Mouse (Mus musculus): ENCODE results near the gene Ctnnbl1.

Gene Ctnnbl1

DNA sequence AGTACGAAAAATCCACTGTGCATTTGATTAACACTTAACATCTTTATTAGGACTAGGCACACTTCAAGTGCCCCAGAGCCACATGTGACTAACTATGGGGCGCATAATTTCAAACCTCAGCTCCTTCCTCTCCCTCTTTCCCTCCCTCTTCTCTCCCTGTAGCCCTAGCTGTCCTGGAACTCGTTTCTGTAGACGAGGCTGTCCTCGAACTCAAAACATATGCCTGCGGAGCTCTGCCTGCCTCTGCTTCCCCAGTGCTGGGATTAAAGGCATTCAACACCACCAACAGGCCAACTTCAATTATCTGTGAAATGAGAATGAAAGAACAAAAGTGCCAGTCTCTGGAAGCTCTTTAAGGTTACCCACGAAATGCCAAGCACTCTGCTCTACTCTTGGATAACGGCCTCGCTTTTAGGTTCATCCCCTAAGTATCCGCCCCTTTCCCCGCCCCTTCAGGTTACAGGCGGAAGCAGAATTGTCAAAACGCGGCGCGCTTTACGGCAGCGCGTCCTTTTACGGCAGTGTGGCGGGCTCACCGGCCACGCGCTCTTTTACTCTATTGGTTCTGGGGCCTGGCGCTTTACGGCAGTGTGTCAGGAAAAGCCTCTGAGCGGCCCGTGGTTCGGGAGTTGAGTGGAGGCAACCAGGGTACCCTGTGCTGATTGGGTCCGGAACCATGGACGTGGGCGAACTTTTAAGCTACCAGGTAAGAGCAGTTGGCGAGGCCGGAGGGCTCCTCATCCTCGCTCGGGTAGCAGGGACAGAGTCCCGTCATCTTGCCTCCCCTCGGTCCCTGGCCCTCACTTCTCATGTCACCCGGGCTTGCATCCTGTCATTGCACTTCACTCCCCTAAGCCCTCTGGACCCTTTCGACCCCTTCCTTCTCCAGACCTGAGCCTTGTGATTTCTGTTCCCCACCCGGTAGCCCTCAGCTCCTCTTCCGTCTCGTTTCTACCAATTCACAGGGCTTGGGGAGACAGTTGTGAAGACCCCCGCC, at the start of gene Ctnnbl1:
Gene Ctnnbl1, plus strand, starts transcription at position 548 of the 997 bp plus-strand sequence.
- peak; percentile 99 for ATAC-seq (ENCODE audit: low TSS enrichment)

GRCm38 (mm10) chr2:157687506-157687905, 49.7 kb upstream of the Ctnnbl1 start:
- no peak for ATAC-seq (ENCODE audit: low TSS enrichment)

DNA sequence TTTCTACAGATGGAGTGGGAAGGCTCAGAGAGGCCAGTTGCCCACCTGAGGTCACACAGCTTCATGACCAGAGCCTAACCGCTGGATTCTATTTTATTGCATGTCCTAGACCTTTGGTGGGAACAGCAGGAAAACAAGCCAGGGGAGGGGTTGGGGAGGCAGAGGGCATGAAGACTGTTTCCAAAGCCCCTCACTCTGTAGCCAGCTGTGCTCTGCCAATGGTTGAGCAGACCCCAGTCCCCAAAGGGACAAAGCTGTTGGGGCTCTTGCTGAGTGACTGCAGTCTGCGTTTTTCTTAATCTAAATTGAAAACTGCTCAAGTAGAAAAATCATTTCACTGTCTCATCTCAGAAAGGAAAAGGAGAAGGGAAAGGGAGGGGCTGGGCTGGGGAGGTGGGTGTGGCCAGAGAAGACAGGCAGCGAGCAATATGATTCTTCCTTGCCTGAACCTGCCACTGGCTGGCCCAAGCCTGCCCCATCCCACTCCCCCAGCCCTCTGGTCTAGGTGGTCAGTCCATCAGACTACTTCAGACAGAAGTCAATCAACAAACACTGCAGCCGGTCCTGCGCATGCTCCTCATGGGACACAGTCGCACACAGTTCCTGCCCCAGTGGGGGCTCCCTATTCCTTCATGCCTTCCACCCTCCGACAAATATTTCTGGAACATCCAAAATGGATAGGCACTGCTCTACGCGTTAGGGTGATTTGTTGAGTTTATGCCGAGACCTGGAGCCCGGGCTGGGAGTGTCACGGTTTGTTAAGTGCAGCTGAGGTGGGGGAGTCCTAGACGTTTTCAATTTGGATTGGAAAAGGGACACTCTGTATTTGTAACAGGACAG, 45.7 kb upstream of the Ctnnbl1 start:
- ATAC-seq (ENCODE audit: low TSS enrichment) = no peak

GRCm38 (mm10) chr2:157692365-157692932, 44.8 kb upstream of the Ctnnbl1 start:
- ATAC-seq (ENCODE audit: low TSS enrichment) = no peak

GRCm38 (mm10) chr2:157693576-157693975, 43.6 kb upstream of the Ctnnbl1 start:
- ATAC-seq (ENCODE audit: low TSS enrichment) = no peak

DNA sequence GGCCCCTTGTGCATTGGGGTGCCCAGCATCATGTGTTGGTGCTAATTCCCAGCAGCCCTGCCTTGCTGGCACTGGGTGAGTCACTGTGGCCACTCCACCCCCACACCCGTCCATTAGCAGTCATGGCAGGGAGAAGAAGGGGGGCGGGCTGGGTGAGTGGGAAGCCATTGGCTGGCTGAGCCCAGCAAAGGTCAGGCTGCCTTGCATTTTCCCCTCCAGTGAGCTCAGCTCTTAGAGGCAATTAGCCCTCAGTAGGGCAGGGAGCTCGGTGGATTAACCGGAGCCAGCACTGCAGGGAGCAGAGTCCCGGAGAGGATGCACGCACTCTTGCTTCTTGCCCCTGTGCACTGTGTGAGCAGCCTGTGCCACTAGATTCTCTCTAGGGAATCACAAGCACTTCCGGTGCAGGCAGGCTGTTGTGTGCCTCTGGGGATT, 40.9 kb upstream of the Ctnnbl1 start:
- peak; percentile 64 for ATAC-seq (ENCODE audit: low TSS enrichment)

DNA sequence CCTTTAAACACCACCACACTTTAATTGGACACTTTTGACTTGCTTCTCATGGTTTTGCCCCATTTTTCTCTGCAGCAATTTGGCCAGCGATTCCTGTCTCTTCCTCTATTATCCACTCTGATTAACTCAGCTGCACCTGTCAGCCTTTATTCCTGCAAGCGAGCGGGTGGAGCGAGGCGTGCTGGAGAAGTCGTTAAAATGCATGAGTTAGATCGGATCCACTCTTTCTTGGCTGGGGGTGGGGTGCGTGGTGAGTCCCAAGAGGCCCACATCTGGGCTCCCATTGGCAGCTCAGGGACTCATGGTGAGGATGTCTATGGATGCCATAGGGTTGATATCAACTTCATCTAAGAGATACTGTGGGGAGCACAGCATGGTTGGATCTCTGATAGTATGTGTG, 34.0 kb upstream of the Ctnnbl1 start:
- ATAC-seq (ENCODE audit: low TSS enrichment) = no peak

GRCm38 (mm10) chr2:157704991-157705776, 32.0 kb upstream of the Ctnnbl1 start:
- ATAC-seq (ENCODE audit: low TSS enrichment) = no peak

GRCm38 (mm10) chr2:157705777-157706158, 31.4 kb upstream of the Ctnnbl1 start:
- no peak for ATAC-seq (ENCODE audit: low TSS enrichment)

DNA sequence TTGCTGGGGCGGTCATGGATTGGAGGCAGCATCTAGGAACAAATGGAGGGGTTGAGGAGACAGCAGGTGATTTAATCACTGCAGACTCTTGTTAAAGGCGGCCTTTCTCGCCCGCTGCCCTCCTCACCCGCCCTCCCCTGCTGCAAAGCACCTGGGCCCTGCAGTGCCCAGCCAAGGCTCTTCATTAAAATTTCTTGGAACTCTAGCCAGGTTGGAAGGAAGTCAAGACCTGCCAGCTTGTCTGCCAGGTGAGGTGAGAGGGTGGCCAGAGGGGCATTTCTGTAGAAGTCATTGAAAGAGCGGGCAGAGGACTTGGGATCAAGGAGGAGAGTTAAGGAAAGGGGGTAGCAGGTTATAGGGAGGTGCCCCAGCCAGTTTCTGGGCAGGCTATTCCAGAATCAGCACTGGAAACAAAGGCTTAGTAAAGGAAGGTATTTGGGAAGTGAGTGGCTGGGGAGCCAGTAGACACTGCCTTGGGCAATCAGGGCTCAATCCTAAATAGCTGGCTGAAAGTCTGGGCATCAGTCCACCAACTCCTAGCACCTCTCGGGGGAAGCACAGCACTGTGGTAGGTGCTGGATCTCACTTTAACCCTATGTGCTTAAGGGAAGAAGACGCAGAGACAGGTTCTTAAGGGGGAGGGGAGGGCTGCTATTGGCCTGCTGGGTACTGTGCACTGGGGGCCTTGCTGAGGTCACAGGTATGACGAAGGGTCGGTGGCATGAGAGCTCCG, 29.8 kb upstream of the Ctnnbl1 start:
- ATAC-seq (ENCODE audit: low TSS enrichment) = no peak

GRCm38 (mm10) chr2:157712677-157713076, 24.5 kb upstream of the Ctnnbl1 start:
- no peak for ATAC-seq (ENCODE audit: low TSS enrichment)

GRCm38 (mm10) chr2:157715586-157716191, 21.5 kb upstream of the Ctnnbl1 start:
- no peak for ATAC-seq (ENCODE audit: low TSS enrichment)

DNA sequence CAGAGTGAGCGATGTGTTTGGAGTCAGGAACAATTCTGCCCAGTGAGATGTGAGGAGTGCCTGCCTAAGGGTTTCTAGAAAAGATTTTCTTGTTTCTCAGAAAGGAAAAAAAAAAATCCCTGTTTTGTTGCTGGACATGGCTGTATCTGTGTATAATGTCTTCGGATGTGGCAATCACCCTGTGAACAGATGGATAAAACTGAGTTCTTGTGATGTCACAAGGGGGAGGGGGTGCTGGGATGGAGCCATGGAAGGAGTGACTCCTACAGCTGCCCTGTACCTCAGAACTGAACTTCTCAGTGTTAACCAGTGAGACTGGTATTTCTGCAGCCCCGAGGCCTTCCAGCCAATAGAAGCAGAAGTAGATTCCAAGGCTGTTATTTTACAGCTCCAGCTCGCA, 18.8 kb upstream of the Ctnnbl1 start:
- ATAC-seq (ENCODE audit: low TSS enrichment) = no peak

DNA sequence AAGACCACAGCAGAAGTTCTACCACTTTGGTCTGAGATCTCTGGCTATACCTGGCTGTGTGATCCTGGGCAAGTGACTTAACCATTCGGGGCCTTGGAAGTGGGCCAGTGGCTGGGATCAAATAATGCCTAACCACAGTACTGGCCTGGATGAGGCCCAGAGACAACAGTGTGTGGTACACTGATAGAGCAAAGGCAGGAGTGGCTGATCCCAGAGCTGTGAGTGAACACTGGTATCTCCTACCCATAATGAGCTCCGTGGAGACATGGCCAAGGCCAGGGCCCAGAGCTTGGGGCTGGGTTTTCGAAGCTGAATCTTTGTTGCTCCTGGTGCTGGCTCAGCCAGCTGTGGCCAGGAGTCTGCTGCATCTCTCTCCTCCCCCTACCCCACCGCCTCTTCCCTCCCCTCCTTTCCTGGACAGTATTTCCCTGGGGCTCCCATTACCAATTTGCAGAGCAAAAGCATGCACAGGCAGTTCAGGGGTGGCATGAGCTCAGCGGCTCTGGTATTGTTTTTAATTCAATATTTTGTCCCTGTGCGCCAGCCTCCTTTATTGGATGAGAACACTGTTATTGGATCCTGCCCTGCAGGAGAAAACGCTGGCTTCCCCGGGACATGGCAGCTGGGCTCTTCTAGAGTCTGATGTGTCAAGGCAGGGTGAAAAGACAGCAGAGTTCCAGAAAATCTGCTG, 13.2 kb upstream of the Ctnnbl1 start:
- no peak for ATAC-seq (ENCODE audit: low TSS enrichment)

DNA sequence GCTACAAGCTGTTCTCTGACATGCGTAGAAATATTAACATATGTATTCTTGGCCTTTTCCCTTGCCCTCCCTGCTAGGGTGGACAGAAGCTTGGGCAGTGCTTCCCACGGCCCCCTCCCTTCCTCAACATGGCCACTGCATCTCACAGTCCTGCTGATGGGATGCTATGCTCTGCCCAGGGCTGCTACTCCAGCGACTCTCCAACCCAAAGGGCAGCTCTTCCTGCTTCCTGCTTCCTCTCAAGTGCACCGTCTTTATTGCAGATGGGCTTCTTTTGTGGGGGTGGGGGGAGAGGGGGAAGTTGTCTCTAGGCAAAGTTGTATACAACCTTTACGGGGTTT, 12.7 kb upstream of the Ctnnbl1 start:
- no peak for ATAC-seq (ENCODE audit: low TSS enrichment)

GRCm38 (mm10) chr2:157744619-157745018, 7.4 kb downstream of the Ctnnbl1 start:
- no peak for ATAC-seq (ENCODE audit: low TSS enrichment)

GRCm38 (mm10) chr2:157745735-157746134, 8.5 kb downstream of the Ctnnbl1 start:
- no peak for ATAC-seq (ENCODE audit: low TSS enrichment)

DNA sequence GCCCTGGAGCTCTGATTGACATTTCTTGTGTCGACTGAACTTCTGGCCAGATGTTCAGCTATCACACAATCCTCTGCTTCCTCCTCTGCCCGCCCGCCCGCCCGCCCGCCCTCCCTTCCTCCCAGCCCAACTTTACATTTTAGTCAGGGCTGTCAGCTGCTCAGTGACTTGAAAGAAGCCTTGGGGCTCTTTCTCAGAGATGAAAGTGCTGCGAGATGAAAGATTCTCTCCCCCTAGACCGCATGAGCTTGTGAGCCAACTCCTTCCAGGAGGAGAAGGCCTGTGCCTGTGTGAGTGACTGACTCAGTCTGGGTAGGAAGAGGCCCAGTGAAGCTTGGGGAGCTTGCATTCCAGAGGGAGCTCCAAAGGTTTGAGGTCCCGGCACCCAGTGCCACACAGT, 9.4 kb downstream of the Ctnnbl1 start:
- peak; percentile 17; the same call in 1 of the 2 replicates for ATAC-seq (ENCODE audit: low TSS enrichment)

DNA sequence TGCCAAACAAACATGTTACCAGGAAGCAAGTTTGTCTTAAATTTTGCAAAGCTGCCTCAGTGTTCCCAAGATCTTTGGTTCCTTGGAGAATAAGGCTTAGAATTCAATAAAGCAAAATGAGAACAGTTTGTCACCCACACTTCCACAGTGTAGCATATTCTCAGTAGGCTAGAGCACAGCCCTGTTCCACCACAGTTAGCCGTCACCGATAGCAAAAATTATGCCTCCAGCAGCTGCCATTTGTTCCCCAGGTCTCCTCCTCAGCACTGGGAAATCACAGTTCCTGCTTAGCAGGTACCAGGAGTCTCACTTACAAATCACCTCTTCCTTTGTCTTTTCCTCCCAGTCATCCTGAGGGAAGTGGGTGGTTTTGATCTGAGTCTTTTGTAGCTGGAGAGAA, 10.8 kb downstream of the Ctnnbl1 start:
- peak; percentile 64 for ATAC-seq (ENCODE audit: low TSS enrichment)

DNA sequence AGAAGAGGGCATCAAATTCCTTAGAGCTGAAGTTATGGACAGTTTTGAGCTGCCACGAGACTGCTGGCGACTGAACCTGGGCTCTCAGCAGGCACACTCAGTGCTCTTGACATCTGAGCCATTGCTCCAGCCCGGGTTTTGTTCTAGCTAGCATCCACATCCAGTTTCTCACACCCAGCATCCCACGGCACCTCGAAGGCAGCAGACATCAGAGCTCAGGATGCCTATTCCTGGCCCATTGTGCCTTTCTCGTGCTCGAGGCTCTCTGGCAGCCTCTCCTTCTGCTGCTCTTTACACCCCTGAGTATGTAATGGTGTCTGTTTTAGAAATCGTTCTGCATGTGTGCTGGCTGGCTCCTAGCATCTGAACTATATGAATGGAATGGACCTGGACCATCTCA, 13.3 kb downstream of the Ctnnbl1 start:
- ATAC-seq (ENCODE audit: low TSS enrichment) = peak; percentile 42
